Mouse (Mus musculus) ES-Bruce4 (cell line): ENCODE results near the gene Zmynd19. TPM values are rescaled to one million over a fixed set of nuclear protein-coding genes. Genes with fewer than 3 reads are reported as not detected.
A peak's percentile ranks its signal among the peaks of the same experiment; 100 is the strongest.

Source experiments
- H3K27ac ChIP-seq: 2 replicates; pipeline ENCODE4 v1.5.1; 2012; ENCODE audit warnings: low read length, inconsistent platforms; ENCODE audit not compliant: insufficient read depth
- H3K27me3 ChIP-seq: 2 replicates; pipeline ENCODE4 v1.6.1; 2012; ENCODE audit warnings: mild to moderate bottlenecking, low read length, inconsistent platforms; ENCODE audit not compliant: control insufficient read depth, poor library complexity, insufficient read depth, severe bottlenecking
- H3K36me3 ChIP-seq: 2 replicates; pipeline ENCODE4 v1.6.1; 2012; ENCODE audit warnings: inconsistent platforms, mild to moderate bottlenecking, low read length, moderate library complexity; ENCODE audit not compliant: control insufficient read depth, poor library complexity, insufficient read depth, severe bottlenecking
- H3K4me1 ChIP-seq: one replicate; pipeline ENCODE4 v1.8.1; 2011; ENCODE audit warnings: low read length; ENCODE audit not compliant: control insufficient read depth, insufficient read depth
- H3K4me3 ChIP-seq: 2 replicates; pipeline ENCODE4 v1.5.1; 2011; ENCODE audit warnings: low read depth, mild to moderate bottlenecking, low read length
- H3K9ac ChIP-seq: 2 replicates; pipeline ENCODE4 v1.6.1; 2012; ENCODE audit warnings: low read depth, mild to moderate bottlenecking, inconsistent platforms; ENCODE audit not compliant: poor library complexity, severe bottlenecking
- H3K9me3 ChIP-seq: replicated peaks from 2 replicates; pipeline ENCODE4 v1.6.1; 2012; ENCODE audit warnings: mild to moderate bottlenecking, low read length, inconsistent platforms; ENCODE audit not compliant: control insufficient read depth, poor library complexity, insufficient read depth, severe bottlenecking
- CTCF ChIP-seq: IDR thresholded peaks from one replicate; pipeline ENCODE4 v1.8.1; 2011; ENCODE audit warnings: low read depth, low read length
- EP300 ChIP-seq: IDR thresholded peaks from 2 replicates; pipeline ENCODE4 v1.6.1; 2011; ENCODE audit warnings: low read depth, low read length; ENCODE audit not compliant: insufficient read depth
- POLR2A ChIP-seq: IDR thresholded peaks from one replicate; pipeline ENCODE4 v1.8.1; 2011; ENCODE audit warnings: low read length; ENCODE audit not compliant: insufficient read depth
- polyA plus RNA-seq: library from polyadenylated mRNA; stranded (reverse); fragments of >200 nt; gene quantifications from 2 replicates; pipeline ENCODE4 v1.2.4, GENCODE M21; 2011; ENCODE audit warnings: low read depth; ENCODE audit not compliant: missing spikeins, insufficient read depth, insufficient read length

The Zmynd19 gene
- polyA plus RNA-seq: 57.5 and 64.7 TPM in 2 replicates

GRCm38 (mm10) chr2:24949421-24950188, at the start of gene Zmynd19:
TSS of gene Zmynd19 (plus strand) at chr2:24949792.
- H3K27me3 ChIP-seq: no peaks in the 10 kb centered on the region
- H3K27ac ChIP-seq: peak within 1 kb of the TSS; percentile 41; the same call in 1 of the 2 replicates
- peak within 1 kb of the TSS; percentile 93 for H3K4me3 ChIP-seq
- no peaks in the 10 kb centered on the region for H3K4me1 ChIP-seq
- H3K36me3 ChIP-seq: peaks cover 30% of the 10 kb centered on the region
- peak within 1 kb of the TSS; percentile 95 for H3K9ac ChIP-seq
- no peak for TF ChIP-seq EP300
- peak; percentile 96 for TF ChIP-seq POLR2A
- no peak for TF ChIP-seq CTCF
- H3K9me3 ChIP-seq: no peaks in the 10 kb centered on the region

DNA sequence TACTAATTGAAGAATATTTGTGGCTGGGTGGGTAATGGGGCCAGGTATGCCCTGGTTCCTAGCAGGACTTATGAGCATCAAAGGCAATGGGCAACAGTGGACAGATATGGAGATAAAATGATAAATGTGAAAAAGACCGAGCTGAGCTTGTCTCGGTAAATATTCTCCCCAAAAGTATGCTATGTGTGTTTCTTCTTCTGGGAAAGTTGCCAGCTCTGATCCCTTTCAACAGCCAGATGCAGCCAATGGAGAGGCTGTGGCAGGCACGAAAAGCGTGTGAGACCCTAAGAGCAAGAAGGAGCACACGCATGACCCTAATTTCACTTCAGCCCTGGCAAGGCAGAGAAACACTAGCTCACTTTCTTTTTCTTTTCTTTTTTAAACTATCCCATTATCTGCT, 48.5 kb upstream of the Zmynd19 start:
- Histone ChIP-seq H3K27me3 (no peaks in the 10 kb centered on the region), H3K4me3 (no peak overlapping the region), H3K9me3 (no peaks in the 10 kb centered on the region), H3K36me3 (peaks cover 6% of the 10 kb centered on the region), H3K27ac (no peak overlapping the region), H3K4me1 (no peaks in the 10 kb centered on the region), H3K9ac (no peak overlapping the region)
- TF ChIP-seq POLR2A (no peak), CTCF (no peak)

GRCm38 (mm10) chr2:24902999-24903398, 46.6 kb upstream of the Zmynd19 start:
- Histone ChIP-seq H3K4me1 (no peaks in the 10 kb centered on the region), H3K9me3 (no peaks in the 10 kb centered on the region), H3K27ac (no peak overlapping the region), H3K27me3 (no peaks in the 10 kb centered on the region), H3K36me3 (peaks cover 6% of the 10 kb centered on the region), H3K4me3 (no peak overlapping the region), H3K9ac (no peak overlapping the region)
- TF ChIP-seq CTCF: no peak
- TF ChIP-seq EP300: no peak

- H3K4me3 ChIP-seq: no peak overlapping the region
- H3K27ac ChIP-seq: peak overlapping the region; percentile 20
- H3K9ac ChIP-seq: no peak overlapping the region
Measured at GRCm38 (mm10) chr2:24904823-24905652, 44.6 kb upstream of the Zmynd19 start.

GRCm38 (mm10) chr2:24905653-24906155, 43.9 kb upstream of the Zmynd19 start:
- H3K36me3 ChIP-seq: no peaks in the 10 kb centered on the region
- H3K9me3 ChIP-seq: no peaks in the 10 kb centered on the region
- H3K4me3 ChIP-seq: no peak overlapping the region
- H3K27ac ChIP-seq: peak overlapping the region; percentile 41; the same call in 1 of the 2 replicates
- H3K27me3 ChIP-seq: no peaks in the 10 kb centered on the region
- H3K9ac ChIP-seq: no peak overlapping the region
- H3K4me1 ChIP-seq: no peaks in the 10 kb centered on the region
- no peak for TF ChIP-seq POLR2A
- no peak for TF ChIP-seq CTCF
- no peak for TF ChIP-seq EP300

More at GRCm38 (mm10) chr2:24904823-24905652, 44.6 kb upstream of the Zmynd19 start:
- TF ChIP-seq POLR2A (no peak), EP300 (no peak), CTCF (no peak)
- Histone ChIP-seq H3K27me3 (no peaks in the 10 kb centered on the region), H3K36me3 (peaks cover 1% of the 10 kb centered on the region; the same call in 1 of the 2 replicates), H3K9me3 (no peaks in the 10 kb centered on the region), H3K4me1 (no peaks in the 10 kb centered on the region)

DNA sequence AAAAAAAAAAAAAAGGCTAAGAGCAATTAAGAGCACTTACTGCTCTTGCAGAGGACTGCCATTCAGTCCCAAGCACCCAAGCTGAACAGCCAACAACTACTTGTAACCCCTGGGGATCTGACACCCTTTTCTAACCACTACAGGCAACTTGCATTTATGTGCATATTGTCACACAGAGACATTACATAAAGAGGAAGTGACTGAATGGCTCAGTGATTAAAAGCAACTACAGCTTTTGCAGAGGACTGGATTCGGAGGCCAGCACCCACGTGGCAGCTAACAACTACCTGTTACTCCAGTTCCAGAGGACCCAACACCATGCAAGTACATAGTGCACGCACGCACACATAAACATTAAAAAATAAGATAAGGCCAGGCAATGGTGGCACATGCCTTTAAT, 39.1 kb upstream of the Zmynd19 start:
- H3K4me1 ChIP-seq: no peaks in the 10 kb centered on the region

More for the DNA sequence above, 39.1 kb upstream of the Zmynd19 start:
- Histone ChIP-seq H3K4me3 (no peak overlapping the region), H3K27me3 (no peaks in the 10 kb centered on the region), H3K36me3 (no peaks in the 10 kb centered on the region), H3K9me3 (no peaks in the 10 kb centered on the region), H3K9ac (no peak overlapping the region), H3K27ac (no peak overlapping the region)
- TF ChIP-seq POLR2A (no peak), CTCF (no peak), EP300 (no peak)
